Mouse (Mus musculus): ENCODE results near the gene Gm26897.

The Gm26897 gene

DNA sequence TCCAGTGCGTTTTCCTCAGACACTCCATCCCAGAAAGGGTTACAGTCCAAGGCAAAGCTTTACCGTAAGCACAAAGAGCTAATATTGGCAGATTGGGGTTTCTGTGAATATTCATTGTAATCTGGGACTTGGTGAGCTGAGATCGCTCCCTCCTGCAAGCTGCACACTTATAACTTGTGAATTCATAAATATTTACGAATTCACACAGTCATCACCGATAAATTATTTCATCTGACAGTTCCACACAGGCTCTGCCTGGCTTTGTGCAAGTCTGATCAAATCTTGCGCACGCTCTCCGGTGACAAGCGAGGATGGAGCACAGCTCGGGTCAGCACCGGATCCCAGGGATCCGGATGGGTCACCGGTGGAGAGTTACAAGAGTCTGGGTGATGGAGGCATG lies 16.4 kb downstream of the Gm26897 start:
- no peak for DNase-seq (ENCODE audit: low read depth)

DNA sequence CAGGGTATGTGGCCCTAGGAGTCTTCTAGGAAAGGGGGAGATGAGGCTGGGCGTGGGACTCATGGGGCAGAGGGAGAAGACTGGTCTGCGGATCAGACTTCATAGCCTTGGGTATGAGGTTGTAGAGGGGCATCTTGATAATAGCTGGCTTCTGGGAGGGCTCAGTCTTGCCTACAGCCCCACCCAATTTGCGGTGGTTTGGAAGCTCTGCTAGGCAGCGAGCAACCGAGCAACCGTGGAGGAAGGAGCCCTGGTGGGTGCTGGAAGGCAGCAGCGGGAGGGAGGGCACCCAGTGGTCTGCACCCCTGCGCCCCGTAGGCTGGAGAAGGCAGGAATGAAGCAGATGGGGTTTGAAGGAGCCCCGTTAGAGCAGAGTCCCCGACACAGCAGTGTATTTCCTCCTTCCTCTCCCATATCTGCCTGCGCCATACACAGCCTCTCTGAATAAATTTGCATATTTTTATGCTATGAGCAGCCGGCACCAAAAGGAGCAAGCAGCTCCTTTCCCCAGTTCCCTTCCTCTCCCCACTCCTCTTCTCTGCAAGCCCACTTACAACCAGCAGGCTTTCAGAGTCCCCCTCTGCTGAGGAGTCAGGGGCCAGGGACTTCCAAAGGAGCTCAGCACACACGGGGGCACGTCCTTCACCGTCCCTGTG lies 20.9 kb downstream of the Gm26897 start:
- no peak for DNase-seq (ENCODE audit: low read depth)

DNA sequence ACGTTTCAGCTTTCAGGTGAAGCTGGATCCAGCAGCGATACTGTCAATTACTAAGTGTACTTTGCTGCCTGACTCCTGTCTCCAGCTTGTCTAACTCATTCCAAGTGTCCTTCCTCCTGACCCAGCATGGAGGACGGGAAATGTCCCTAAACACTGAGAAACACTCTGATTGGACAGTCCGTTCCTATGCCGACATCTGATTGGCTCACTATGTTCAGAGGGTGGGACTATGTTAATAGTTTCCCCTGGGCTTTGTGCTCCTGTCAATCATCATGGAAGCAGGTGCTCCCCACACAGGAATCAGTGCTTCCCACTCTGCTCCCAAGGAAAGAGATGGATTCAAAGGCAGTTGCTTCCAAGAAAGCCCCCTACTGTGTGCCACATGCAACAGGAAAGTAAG lies 21.6 kb downstream of the Gm26897 start:
- no peak for DNase-seq (ENCODE audit: low read depth)

DNA sequence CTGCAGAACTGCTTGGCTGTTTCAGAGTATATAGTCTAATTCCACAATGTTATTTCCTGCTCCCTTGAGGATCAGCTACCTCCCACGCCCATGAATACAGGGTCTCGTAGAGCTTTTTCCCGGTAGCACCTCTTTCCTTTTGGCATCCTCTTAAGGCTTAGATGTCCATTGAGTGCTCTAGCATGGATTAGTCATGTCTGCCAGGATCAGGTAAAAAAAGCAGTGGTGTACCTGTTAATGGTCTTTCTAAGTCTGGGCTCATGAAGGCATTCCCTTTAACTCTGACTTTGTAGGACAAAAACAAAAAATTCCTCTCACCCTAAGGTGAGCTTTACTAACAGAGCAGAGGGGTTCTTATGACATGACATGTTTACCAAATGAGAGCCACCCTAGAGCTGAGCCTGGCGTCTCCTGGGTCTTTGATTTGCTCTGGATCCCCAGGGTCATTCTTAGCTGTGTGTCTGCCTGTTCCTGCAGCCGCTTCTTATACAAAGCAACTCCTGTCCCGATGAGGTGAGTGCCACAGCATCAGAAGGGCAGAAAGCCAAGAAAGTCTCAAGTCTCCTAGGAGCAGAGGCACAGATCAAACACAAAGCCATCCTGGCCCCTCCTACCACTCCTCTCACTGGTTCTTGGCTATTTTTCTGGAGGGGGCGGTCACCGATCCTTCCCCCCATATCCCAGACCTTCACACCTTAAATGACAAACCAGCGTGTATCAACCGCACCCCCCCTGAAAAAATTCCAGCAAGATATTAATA lies 27.2 kb downstream of the Gm26897 start:
- DNase-seq (ENCODE audit: low read depth): no peak

DNA sequence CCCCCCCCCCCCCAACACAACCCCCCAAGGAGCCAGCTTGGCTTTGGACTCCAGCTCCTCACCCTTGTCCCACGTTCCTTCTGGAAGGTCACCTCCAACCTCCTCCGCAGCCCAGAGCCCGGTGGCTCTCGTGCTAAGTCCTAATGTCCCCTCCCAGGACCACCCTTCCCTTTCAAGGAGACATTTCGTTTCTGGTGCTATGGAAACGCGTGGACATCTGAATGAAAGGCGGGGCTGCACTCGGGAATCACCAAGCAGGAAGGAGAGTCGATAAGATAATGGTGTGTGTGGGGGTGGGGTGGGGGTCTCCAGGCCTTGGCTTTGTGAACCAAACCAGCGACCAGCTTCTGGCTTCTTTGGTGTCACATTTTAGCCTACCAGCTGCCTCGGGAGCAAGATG lies 27.9 kb downstream of the Gm26897 start:
- no peak for DNase-seq (ENCODE audit: low read depth)

DNA sequence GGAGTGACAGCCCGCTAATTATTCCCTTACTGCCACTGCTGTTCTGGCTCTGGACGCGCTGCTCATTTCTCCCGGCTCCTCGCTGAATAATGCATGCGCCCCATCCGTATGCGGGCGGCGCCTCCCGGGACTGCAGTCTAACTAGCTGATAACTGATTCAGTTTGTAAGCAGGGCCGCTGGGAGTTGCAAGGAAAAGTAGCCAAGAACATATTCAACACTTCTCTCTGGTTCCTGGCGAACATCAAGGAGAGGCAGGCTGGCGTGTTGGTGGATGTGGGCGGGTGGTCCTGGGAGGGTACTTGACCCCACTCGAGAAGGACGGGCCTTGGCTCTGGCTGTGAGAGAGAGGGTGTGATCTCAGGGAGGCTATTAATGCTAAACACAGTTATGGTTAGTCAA lies 28.4 kb downstream of the Gm26897 start:
- DNase-seq (ENCODE audit: low read depth): peak; percentile 35

DNA sequence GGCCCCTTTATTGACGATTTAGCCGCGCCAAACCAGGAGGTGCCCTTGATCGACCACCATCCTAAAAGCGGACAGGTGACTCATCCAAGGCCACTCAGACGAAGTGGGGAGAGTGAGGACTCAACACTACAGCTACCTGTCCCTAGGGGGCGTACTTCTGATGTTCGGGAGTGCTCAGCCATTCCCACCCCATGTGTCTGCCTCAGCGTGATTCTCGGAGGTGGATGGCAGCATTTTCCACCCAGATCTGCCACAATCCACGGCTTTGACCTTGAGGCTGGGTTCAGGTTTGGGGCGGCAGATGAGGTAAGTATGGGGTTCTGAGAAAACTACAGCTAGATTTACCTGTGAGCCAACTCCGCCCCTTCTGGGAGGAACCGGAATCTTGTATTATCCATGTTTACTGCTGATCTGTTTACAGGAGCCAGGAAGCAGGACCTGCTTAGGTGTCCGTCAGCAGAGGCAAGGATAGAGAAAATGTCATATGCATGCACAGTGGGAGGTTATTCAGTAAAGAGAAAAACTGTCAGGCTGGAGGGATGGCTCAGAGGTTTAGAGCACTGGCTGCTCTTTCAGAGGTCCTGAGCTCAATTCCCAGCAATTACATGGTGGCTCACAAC lies 32.1 kb downstream of the Gm26897 start:
- no peak for DNase-seq (ENCODE audit: low read depth)

DNA sequence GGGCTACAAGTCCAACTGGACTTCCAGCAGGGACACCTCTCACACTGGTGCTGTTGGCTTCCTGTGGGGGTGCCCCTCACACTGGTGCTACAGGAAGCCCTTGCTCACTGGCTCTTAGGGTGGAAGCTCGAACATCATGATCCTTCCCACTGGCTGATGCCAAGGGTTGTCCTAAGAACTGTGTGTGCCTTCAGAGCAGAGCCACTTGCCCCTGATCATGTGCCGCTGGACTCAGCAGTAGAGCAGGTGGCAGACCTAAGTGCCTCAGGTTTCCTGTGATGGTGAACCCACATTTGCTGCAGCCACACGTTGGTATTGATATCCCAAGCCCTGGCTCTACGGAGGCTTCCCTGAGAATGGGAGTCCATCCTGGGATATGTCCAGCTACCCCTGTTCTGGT lies 33.0 kb downstream of the Gm26897 start:
- DNase-seq (ENCODE audit: low read depth): no peak

DNA sequence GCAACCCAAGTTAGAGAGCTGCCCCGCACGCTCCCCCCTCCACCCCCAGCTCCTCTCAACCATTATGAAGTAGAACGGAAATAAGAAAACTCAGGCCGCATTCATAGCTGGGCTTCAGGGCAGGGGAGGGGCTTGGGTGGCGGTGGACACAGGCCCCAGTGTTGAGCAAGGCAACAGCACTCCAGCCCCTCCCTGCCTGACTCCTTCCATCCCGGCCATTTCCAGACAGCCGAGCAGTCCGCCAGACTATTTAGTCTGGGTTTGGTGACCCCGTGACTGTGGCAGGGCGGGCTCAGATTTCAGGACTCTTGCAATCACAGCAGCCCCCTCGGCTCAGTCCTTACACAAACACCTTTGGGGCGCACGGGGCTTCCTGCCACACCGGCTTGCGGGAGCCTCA lies 36.5 kb downstream of the Gm26897 start:
- peak; percentile 93 for DNase-seq (ENCODE audit: low read depth)

DNA sequence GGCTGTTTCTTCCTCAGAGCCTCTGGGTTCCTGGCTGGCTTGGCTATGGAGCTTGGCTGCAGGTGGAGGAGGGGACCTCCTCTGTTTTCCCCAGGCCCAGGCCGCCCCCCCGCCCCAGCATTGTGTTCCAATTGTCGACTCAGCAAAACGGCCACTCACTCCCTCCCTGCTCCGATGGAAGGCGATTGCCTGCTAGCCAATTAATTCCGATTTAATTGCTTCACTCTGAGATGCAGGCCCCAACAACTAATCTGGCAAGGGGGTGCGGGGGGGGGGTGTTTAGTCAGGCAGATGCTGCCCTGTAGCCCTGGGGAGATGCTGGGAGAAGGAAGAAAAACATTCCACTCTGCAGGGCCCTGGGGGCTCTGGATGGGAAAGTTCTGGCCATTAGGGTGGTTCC lies 38.4 kb downstream of the Gm26897 start:
- DNase-seq (ENCODE audit: low read depth): no peak

DNA sequence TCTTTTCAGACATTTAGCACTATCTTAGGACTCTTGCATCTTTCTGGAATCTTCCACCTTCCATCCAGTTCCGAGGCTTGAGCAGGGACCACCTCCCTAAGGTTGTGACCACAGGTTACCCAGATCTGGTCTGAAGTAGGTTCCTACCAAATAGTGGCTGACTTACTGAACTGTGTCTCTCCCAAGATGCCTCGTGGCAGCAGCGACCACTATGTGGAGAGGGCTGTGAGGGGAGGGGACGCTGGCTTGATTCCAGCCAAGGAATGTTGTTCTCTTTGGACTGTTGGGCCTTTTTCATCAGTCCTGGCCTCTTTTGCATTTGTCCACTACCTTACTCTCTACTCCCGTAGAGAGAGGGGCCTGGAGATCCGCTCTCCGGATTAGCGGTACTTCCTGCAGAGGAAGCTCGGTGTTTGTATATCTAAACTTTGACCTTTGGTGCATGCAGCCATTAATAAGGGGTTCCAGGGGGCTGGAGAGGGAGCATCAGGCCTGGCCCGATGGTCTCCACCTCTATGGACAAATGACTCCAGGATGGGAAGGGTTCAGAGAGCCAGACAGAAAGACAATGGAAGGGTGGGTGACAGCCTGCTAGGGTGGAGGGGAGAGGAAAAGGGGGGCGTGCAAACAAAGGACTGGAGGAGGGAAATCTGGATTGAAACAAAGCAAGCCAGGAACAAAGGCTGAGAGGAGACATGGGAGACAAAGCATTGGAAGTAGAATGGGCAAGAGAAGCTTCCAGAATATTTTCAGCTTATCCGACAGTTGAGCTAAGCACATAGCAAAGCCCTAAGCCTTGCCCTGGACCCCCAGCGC lies 39.1 kb downstream of the Gm26897 start:
- DNase-seq (ENCODE audit: low read depth): no peak

DNA sequence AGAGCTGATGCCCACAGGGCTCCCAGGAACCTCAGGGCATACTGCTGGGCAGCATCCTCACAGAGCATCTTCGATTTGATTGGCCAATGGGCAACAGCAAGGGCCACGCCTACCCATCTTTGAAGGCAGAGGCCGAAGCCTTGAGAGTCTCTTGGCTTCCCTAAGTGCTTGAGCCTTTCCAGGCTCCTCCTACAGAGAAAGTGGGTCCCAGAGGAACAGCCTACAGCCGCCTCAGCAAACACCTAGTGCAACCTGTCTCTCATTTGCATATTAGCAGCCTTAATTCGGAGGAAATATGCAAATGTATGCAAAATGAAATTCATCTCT lies 39.6 kb downstream of the Gm26897 start:
- DNase-seq (ENCODE audit: low read depth): no peak

DNA sequence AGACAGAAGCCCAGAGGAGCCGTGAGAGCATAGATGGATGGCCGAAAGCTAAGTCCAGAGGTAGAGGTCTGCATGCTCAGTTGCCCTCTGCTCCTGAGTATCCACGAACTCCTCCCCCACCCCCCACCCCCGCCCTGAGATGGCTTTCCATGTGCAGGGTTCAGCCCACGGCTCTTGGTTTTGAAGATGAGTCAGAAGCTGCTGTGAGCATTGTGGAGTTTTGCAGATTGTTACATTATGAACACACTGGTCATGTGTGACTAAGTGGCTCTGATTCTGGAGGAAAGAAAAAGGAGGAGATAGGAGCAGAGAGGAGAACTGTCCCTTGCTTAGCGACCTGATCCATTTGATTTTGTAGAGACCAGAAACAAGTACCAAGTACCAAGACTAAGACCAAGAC lies 42.5 kb downstream of the Gm26897 start:
- DNase-seq (ENCODE audit: low read depth): no peak

DNA sequence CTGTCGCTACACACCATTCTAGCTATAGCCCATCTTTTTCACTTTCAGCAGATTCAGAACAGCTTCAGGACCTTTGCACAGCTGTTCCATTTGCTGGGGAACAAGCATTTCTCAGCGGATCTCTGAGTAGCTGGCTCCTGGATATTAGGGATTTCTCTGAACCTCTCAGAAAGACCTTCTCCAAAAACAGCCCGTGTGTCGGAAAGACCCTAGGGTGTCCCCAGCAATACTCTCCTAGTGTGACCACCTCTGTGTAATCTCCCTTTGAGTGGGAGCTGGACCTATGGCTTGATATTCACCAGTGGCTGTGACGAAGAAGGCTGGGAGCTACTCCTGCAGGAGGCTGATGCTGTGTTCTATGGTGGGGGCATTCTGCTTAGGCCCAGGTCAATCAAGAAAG lies 44.4 kb downstream of the Gm26897 start:
- no peak for DNase-seq (ENCODE audit: low read depth)

DNA sequence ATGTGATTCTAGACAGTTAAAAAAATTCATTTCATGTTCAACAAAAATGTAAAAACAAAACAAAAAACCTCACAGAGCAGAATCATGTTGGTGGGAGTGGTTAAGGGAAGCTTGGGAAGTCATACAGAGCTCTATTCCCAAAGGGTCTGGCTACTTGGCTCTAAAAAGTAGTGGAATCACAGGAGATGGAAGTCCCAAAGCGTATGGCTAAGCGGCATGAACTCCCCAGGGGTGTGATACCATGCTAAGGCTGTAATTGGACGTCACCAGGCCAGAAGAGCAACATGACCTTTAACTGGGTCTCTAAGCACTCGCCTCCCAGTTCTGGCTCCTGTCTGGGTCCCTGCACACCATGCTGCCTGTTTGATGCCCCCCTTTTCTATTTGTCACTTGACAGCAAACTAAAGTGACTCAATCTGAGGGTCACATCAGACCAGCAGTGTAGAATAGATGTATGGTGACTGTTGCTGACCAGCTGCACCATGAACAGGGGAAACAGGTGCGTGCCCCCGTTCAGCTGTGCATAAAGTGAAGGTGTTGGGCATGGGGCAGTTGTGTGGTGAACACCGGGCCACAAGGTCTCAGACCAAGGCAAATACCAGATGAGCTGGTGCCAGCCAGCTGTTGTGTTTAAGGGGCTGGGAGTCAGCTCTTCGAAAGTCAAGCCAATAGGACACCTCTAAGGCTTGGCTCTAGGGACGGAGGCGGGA lies 46.2 kb downstream of the Gm26897 start:
- no peak for DNase-seq (ENCODE audit: low read depth)

All from fibroblast of lung, adult 2 months (primary cell).